Mouse (Mus musculus) cerebellum, postnatal 4 days (tissue): ENCODE measurements around the gene Zdhhc19.
"Not testable (repeated sequence)": the region's sequence is repeated elsewhere in the genome, so short reads cannot be mapped to it uniquely, and the experiment has no call there.

ENCODE experiments used
- DNase-seq, 2 experiments: peaks; one replicate each; pipeline ENCODE4 v3.0.0; 2022; ENCODE audit warnings: low spot score in 2 of 2, mixed read lengths in 1 of 2

Gene Zdhhc19

DNA sequence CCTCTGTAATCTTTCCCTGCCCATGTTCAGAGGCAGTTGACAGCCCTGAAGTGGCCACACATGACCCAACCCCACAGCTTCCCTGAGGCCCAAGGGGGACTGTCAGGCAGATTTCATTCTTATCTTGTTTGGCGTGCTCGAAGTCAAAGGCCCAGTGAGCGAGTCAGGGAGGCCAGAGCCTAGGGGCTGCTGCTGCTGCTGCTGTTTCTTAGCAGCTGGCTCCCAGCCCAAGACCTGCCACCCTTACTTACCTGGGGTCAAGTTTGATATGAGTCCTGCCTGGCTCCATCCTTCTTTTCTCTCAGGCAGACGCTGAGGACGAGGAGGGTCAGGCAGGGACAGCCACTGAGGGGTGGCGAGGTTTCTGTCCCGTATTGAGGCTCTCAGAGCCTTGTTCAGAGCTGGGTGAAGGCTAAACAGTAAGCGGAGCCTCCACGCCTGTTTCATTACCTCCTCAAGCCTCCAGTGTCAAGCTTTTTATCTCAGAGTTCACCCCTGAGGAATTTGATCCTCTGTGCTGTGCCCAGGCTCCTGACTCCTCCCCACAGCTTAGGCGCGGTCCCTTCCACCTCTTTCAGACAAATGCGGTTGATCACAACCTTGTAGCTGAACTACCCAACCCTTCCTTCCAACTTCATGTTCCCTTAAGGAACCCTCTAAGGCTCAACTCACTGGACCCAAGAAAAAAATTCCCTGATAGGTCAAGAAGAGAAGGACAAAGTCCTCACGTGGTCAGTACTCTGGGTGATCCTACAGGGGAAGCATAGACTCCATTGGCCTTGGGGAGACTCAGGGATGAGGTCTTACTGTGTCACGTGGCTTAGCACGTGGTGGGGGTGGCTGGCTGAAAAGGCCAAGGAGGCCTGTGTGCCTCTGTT, 8.6 kb upstream of the Zdhhc19 start, which contains the start of gene Slc51a:
Gene Slc51a, minus strand, starts transcription at position 646 of the 878 bp plus-strand sequence.
- no peak for DNase-seq

DNA sequence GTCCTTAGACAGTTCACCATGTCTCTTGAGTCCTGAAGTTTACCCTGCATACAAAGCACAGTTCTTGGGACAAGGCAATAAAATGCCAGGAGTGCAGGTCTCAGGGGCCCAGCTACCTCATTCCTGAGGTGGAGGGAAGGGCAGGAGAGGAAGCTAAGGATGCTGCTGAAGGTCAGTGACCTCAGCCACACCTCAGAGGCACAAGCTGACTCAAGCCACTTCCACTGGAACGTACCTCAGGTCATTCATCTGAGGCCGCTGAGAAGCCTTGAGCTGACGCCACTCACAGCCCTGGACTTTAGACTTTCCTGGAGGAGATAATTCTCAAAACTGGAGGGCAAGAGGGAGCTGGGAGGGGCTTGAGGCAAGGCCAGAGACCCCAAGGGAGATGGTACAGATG, 7.1 kb upstream of the Zdhhc19 start:
- DNase-seq = no peak

DNA sequence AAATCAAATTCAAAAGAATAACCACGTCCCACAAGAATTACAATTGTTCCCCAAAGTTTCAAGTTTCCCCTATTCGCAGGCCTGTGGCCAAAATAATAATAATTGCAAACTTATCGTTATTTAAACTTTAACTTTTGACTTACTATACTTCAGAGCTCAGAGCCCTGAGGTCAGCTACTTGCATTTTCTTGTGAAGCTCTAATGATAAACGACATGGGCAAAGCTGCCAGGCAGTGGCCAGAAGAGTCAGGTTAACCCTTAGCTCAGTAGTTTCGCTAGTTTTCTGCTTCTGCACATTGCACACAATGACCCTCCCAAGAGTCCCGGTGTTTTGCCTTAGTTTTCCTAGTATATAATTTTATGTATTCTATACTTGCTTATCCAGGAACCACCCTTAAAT, 1.7 kb upstream of the Zdhhc19 start:
- not testable (repeated sequence) for DNase-seq

DNA sequence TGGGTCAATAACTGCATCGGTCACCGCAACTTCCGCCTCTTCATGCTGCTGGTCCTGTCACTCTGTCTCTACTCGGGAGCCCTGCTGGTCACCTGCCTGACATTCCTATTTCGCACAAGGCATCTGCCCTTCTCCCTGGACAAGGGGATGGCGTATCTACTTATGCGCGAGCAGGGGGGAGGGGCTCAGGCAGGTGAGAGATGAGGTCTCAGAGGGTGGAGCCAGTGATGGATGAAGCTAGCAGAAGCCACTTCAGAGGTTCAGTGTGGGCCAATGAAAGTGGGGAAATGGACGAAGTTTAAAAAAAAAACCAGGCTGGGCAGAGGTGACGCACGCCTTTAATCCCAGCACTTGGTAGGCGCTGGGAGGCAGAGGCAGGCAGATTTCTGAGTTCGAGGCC, 2.9 kb downstream of the Zdhhc19 start:
- no peak for DNase-seq

DNA sequence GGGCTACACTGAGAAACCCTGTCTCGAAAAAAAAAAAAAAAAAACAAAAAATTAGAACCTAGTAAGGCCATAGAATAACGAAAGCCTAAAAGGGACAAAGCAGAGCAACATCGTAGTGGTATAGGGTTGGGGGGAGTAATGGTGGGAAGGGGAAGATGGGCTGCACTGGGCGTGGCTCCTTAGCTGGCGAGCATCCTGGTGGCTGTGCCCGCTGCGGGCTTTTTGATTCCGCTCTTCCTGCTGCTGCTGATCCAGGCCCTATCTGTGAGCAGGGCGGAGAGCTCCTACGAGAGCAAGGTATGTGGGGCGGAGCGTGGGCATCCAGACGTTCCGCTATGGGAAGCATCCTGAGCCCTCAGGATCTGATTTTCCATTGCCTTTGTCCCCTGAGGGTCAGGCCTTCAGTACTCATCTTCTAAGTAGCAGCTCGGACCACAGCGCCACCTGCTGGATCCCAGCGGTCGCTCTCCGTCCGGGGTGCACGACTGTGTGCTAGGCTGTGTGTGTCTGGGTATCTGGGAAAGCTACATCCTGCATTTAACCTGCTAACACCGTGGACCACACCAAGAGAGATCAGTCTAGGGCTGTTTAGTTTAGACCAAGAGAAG, 3.5 kb downstream of the Zdhhc19 start:
- DNase-seq = peak; percentile 84 to 93

DNA sequence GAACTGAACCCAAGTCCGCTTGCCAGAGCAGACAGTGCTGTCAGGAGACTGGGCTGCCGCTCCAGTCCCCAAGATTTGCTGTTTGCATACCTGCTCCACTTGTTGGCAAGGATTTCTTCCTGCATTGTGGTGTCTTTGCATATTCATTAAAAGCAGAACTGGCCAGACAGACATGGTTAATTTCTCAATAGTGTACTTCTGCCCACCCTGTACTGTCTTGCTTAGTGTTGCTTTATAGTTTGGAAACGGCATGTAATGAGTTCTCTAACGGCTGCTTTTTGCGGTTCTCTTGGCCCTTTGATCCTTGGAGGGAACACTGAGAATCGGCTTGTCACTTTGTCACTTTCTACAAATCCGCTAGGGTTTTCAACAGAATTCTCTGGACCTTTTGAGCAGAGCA, 5.4 kb downstream of the Zdhhc19 start:
- DNase-seq = no peak

DNA sequence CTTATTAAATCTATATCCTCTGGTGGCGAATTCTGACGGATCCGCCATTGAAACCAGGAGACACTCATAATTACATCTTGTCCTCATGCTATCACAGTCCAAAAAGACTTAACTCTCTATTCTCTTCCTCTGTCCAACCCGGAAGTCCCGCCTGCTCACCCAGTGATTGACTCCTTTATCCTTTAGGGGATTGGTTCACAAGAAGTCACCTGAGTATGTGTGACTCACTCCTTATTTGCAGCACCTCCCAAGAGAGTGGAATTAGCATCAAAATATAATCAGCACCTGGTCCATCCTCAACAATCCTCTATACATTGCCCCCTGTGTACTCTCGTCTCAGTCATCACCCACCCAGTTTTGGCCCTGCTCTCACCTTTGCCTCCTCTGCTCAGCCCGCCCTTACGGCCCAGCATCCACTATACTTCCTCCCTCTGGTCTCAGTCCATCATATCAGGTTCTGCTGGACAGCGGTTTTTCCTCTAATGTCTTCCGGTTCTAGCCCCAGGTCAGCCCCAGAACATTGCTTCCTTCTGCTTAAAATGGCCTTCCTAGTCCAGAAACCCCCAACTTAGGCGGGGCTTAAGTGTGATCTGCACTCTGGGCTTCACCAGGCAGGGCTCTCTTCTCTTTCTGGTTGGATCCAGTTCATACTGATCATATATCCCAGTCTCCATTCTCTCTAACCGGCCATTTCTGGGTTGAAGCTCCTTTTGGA, 6.7 kb downstream of the Zdhhc19 start:
- DNase-seq = no peak

DNA sequence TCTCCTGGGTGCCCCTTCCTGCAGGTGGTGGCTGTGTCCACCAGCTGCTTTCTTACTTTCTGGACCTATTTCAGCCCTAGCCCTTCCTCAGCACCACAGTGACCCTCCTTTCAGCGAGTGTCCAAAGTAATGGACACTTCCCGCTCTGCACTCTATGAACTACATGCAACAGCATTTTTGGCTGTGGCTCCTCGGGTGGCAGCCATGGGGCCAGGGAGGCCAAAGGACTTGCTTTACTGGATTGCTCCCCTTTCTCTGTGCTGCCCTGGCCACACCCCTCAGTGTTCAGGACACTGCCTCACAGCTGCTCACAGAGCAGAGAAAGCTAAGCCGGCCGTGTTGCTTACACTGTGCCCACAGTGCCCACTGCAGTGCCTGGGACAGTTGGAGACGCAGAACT, 7.6 kb downstream of the Zdhhc19 start:
- no peak for DNase-seq

DNA sequence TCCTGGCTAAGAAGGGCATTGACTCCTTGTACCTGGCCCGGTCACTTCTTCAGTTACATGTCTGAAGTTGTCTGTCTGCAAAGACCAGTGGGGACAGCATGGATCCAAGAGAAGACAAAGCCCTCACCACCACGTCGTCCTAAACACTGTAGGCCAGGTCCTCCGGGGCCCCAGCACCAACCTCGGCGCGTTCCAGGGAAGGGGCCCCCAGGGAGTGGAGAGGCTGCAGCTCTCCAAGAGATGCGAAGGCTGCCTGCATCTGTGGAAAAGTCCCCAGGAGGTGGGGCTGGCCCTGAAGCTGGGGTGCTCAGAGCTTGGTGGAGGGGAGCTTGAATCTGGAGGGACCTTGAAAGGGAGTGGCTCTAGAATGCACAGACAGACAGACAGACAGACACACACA, 10.2 kb downstream of the Zdhhc19 start:
- DNase-seq = no peak

DNA sequence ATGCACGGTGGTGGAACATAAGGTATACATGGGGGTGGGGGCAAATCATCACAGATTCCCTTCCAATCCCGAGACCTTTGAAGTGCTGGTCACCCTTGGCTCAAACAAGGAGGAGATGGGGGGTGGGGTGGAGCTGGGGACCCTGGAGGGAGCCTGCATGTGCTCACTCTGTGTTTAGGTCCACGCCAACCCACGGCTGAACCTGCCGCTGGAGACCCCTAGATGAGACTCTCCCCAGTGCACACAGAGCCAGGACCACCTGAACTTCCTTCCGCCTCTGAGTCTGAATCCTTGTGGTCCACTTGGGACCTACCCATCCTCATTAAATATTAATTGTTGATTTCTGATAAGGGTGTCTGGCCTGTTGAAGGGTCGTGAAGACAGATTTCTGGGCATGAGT, 10.8 kb downstream of the Zdhhc19 start:
- no peak for DNase-seq

DNA sequence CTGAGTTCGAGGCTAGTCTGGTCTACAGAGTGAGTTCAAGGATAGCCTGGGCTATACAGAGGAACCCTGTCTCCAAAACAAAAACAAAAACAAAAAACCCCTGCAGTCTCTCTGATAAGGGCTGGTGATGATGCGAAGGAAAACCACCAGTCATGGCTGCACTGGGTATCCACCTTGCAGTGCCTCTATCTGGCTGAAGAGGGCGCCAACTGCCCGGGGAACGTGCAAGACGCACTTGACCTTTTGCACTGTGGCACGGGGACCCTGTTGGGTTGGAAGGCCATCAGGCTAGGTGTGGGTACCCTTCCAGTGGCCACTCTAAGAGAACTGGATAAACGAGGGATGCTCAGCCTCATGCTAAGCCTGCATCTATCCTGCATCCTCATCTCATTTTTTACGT, 11.3 kb downstream of the Zdhhc19 start:
- DNase-seq = peak in 1 of 2 experiments; percentile 71

DNA sequence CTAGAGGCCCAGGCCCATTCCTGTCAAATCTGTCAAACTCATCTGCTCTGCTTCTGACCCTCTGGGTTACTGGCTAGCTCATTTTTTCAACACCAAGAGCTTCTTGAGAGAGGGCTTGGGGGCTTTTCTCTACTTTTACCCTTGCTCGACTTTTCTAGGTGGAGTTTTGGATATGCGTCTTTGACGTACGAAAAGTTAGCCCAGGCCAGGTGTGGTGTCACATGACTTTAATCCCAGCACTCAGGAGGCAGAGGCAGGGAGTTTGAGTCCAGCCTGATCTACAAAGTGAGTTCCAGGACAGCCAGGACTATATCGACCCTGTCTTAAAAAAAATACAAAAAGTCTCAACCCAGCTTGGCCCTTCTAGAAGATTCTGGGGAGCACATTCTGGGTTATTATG, 12.0 kb downstream of the Zdhhc19 start:
- no peak for DNase-seq

DNA sequence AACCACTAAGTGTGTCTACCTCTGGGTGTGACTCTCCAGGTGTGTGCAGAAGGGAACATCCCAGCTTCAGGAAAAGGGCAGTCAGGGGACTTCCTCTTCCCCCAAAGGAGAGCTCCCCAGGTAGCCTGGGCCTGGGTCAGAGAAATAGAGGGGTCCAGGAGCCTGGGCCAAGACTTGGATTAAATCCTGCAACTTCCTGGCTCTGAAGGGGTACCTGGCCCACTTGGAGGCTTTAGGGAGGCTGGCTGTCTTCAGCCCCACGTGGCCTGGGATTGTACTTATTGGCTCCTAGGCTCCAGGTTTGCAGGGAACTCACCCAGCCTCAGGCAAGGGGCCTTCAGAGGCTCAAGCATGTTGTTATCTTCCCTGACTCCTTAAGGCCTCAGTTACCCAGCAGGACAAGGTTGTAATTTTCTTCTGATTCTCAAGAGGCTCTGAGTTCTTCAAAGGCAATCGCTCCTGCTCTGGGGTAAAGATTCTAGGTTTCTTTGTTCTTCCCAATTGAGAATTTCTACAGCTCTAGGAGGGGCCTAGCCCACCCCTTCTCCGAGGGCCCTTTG, 12.5 kb downstream of the Zdhhc19 start:
- DNase-seq = no peak

DNA sequence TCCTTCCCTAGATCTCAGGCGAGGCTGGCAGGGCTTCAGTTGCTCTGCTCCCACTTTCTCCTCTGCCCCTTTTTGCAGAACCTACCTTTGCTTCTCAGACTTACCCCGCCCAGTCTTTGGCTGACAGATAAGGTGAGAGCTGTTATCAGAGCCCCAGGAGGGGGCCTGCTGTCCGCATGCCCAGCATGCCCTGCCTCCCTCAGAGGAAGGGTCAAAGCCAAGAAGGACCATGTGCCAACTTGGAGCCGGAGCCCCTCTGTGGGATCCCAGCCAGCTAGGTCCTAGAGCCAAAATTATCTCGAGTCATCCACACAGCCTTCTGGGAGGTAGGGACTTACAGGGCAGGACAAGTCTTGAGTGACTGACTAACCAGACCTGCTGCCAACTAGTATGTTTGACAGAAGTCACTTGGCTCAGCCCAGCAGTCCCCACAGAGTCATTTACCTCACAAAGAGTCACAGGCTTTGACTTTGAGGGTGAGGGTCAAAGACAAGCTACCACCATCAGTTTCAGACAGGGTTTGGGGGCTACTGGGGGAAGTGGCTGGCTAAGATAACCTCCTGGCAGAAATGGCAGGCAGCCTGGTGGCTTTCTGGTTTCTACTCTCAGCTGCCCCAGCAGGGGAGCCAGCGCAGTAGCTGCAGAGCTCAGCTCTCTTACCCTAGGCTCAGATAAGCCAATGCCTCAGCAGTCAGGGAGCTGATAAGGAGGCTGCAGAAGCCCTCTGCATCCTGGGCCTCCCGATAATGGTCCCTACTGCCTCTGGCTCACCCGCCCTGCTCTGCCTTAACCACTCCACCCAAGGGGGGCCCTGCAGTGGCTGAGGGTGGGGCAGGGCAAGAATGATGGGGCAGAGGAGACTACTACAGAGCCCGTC, 13.2 kb downstream of the Zdhhc19 start:
- peak in 1 of 2 experiments; percentile 73 for DNase-seq

DNA sequence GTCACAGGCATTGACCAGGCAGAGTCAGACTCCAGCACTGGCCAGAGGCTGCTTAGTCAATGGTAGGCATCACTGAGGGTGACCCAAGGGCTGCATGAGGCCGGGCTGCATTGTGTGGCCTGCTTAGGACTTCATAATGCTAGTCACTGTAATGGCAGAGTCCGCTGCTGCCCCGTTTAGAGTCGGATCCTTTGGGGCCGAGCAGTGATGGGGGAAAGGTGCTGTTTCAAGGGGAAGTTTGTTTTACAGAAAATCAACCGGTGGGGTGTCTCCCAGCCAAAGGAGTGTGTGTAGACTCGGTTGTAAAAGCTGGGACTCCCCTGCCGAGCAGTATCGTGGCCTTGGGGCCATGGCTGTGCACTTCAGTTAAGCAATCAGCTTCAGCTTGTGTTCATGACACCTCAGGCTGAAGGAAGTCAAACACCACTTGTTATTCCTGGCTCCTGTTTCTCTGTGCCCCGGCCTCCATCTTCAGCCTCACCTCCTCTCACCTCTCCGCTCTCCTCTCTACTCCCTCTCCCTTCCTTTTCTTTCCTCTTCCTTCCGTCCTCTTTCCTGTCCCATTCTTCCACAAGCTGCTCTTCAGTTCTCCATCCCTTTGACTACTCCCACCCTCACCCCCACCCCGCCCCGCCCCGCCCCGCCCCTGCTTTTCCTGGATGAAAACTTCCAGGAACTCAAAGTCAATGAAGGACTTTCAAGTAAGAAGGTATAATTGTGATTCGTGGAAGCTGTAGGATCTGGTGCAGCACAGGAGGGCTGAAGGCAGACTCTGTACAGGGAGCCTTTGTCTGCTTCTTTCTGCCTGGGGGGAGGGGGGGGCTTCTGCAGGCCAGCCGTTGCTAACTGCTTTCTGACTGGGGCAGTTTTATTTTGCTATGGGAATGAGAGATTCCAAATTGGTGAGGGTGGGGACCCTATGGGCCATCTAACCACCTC, 14.6 kb downstream of the Zdhhc19 start:
- DNase-seq = no peak

DNA sequence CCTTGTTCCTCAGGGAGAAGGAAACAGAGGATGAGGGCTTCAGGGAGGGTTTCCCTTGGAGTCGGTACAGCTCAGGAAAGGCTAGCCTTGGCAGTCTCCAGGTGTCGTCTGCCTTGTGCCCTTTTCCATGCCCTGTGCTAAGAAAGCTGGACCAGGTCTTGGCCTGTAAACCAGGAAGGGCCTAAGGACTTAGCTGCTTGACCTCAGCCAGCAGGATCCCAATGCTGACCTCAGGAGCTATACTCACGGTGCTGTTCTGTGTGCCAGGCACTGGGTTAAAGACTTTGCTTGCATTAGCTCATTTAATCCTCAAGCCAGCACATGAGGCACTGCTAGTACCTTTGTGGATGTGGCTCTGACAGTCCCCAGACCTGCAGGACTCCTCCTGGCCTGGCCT, 15.3 kb downstream of the Zdhhc19 start:
- DNase-seq = no peak

DNA sequence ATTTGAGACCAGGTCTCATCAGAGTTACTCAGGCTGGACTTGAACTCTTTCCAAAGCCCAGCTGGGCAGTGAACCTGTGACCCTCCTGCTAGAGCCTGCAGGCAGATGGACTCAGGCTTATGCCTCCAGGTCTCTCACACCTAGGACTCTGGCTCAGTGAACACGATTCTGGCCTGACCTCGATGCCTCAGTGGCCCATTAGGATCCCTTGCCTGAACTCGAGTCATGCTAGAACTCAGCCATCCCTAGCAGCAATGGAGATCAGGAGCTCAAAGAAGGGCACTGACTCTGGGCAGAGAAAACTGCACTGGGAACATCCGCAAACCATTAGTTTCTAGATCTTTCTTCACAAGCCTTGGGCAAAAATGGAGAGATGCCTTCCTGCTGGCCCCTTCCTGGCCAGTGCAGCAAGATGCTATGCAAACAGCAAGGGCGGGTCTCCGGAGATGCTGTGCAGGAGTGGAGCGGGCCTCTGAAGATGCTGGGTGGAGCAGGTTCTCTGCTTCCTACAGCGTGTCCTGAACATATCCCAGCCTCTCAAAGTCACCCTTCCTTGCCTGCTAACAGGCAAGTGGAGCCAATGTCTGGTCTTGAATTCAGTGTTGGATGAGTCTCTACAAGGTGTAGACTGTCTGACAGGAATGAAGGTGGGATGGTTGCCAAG, 15.9 kb downstream of the Zdhhc19 start:
- DNase-seq = no peak

DNA sequence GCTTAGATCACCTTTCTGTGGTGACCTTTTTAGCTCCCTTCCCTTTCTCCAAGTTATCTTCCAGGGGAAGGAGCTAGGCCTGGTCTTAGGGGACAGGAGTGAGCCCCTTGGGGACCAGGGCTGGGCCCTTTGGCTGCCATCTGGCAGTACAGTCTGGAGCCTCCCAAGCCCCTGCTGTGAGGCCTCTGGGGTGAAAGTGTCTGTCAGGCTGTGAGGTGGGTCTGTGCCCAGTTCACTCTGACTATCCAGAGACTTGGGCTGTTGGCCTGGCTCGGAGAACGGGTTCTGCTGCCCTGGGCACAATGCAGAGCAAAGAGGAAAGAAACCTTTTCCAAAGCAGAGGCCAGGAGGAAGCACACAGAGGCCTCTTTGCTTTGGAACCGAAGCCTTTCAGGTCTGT, 16.9 kb downstream of the Zdhhc19 start:
- no peak for DNase-seq

DNA sequence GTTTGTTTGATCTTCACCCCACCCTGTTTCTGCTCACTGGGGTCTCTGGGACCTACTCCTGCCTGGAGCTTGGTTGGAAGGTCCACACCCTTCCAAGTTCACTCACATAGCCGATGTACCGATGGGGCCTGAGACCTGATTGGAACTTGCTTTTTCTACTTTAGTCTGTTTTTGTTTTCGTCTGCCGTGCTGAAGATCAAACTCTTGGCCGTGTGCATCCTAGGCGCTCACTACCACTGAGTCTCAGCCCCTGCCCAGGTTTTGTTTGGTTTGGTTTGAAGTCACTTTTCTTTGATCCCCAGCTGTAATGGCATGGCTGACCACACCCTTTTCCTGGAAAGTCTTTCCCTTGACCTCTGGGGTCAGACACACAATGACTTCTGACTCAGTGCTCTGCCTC, 17.3 kb downstream of the Zdhhc19 start:
- DNase-seq = no peak

DNA sequence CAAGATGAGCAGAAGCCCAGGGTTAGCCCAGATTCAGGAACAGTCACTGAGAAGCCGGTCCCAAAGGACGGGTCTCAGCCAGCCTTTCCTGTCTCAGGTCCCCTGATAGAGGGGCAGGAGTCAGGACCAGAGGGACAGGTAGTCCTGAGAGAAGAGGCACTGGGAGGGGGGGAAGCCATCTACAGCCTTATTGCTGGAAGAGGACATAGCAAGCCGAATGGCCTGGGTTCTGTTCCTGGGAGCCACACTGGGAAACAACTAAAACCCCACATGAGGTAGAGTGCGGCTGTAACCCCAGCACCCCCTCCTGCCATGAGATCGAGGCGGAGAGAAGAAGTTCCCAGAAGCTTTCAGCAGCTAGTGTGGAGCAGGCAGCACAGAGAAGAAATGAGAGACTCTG, 17.9 kb downstream of the Zdhhc19 start:
- DNase-seq = no peak
